Mouse (Mus musculus) ZHBTc4 (cell line): Measurements from ENCODE around the gene Arhgap29.

ENCODE experiments used
- DNase-seq: peaks from one replicate; pipeline ENCODE4 v3.0.0-alpha.2; 2011; ENCODE audit warnings: low read depth, low spot score

Gene Arhgap29

GRCm38 (mm10) chr3:122009818-122010217, 57.5 kb downstream of the Arhgap29 start:
- no peak for DNase-seq

GRCm38 (mm10) chr3:122010292-122010691, 58.0 kb downstream of the Arhgap29 start:
- DNase-seq: no peak

- DNase-seq: peak; percentile 52
These were observed 60.1 kb downstream of the Arhgap29 start for GRCm38 (mm10) chr3:122012464-122012863.

- peak; percentile 54 for DNase-seq
These were observed 66.1 kb downstream of the Arhgap29 start for GRCm38 (mm10) chr3:122018421-122018820.

- no peak for DNase-seq
These were observed 66.8 kb downstream of the Arhgap29 start for GRCm38 (mm10) chr3:122019159-122019558.

GRCm38 (mm10) chr3:122021029-122021652, 68.8 kb downstream of the Arhgap29 start:
- DNase-seq: no peak

- DNase-seq: no peak
These were observed 70.0 kb downstream of the Arhgap29 start for GRCm38 (mm10) chr3:122022355-122022754.

- no peak for DNase-seq
These were observed 74.3 kb downstream of the Arhgap29 start for GRCm38 (mm10) chr3:122026676-122027075.

- DNase-seq: no peak
These were observed 75.4 kb downstream of the Arhgap29 start for GRCm38 (mm10) chr3:122027776-122028175.

GRCm38 (mm10) chr3:122033248-122033837, 81.0 kb downstream of the Arhgap29 start:
- DNase-seq: peak; percentile 44

- DNase-seq: no peak
These were observed 81.9 kb downstream of the Arhgap29 start for GRCm38 (mm10) chr3:122034240-122034639.

- no peak for DNase-seq
These were observed 82.8 kb downstream of the Arhgap29 start for GRCm38 (mm10) chr3:122035092-122035491.

GRCm38 (mm10) chr3:122040522-122040921, 88.2 kb downstream of the Arhgap29 start:
- DNase-seq: no peak

GRCm38 (mm10) chr3:122043102-122043501, 90.8 kb downstream of the Arhgap29 start:
- no peak for DNase-seq

GRCm38 (mm10) chr3:122043799-122044547, 91.6 kb downstream of the Arhgap29 start, which contains the start of gene Abca4:
Gene Abca4 (plus strand): TSS chr3:122044443.
- DNase-seq: no peak

GRCm38 (mm10) chr3:122046187-122046620, 93.9 kb downstream of the Arhgap29 start:
- DNase-seq: no peak

GRCm38 (mm10) chr3:122047402-122047801, 95.1 kb downstream of the Arhgap29 start:
- DNase-seq: peak; percentile 38

GRCm38 (mm10) chr3:122047921-122048861, 95.8 kb downstream of the Arhgap29 start:
- peak; percentile 64 for DNase-seq

- no peak for DNase-seq
These were observed 96.8 kb downstream of the Arhgap29 start for GRCm38 (mm10) chr3:122049158-122049557.

- DNase-seq: no peak
These were observed 106.3 kb downstream of the Arhgap29 start for GRCm38 (mm10) chr3:122058439-122059198.

- DNase-seq: no peak
These were observed 110.2 kb downstream of the Arhgap29 start for GRCm38 (mm10) chr3:122062586-122062985.
